Mouse (Mus musculus): ENCODE data around the gene Gm10570. TPM values are rescaled to one million over a fixed set of nuclear protein-coding genes. Genes with fewer than 3 reads are reported as not detected.

Gene Gm10570
- polyA plus RNA-seq, 1 experiment from 2014 or later = 0.92 TPM

DNA sequence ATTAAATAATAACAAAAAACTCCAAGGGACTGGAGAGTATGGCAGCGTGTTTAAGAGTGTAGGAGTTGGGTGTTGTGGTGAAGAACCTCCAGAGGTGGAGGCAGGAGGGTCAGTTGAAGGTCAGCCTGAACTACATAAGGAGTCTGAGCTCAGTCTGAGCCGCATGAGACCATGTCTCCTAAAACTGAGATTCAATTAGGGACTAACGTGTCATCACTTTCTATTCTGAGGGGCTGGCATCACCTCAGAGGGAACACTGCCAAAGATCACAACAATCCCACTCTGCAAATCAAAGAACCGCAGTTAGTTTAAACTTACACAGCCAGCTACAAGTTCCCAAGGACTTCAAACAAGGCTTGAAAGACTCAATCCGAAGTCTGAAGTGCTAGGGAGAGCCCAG is 15.1 kb upstream of the Gm10570 start:
- no peak overlapping the region for H3K4me2 ChIP-seq (ENCODE audit: low read length)
- H3K4me1 ChIP-seq (replicated peaks; ENCODE audit: control insufficient read depth, insufficient read depth, low read length) = no peaks in the 10 kb centered on the region
- 64% methylated on average over 5 of the region's 5 CpGs for WGBS
- no peak overlapping the region for H3K27ac ChIP-seq (ENCODE audit: low read length)
- no peaks in the 10 kb centered on the region for H3K27me3 ChIP-seq (replicated peaks; ENCODE audit: control insufficient read depth, insufficient read depth, low read length)
- H3K36me3 ChIP-seq (ENCODE audit: control insufficient read depth, insufficient read depth) = peaks cover 21% of the 10 kb centered on the region
- no peak overlapping the region for H3K4me3 ChIP-seq (replicated peaks; ENCODE audit: low read length)
- H3K9ac ChIP-seq (replicated peaks; ENCODE audit: low read depth, low read length) = no peak overlapping the region
- ATAC-seq = no peak
- H3K9me3 ChIP-seq (ENCODE audit: control insufficient read depth, low read length) = no peaks in the 10 kb centered on the region

DNA sequence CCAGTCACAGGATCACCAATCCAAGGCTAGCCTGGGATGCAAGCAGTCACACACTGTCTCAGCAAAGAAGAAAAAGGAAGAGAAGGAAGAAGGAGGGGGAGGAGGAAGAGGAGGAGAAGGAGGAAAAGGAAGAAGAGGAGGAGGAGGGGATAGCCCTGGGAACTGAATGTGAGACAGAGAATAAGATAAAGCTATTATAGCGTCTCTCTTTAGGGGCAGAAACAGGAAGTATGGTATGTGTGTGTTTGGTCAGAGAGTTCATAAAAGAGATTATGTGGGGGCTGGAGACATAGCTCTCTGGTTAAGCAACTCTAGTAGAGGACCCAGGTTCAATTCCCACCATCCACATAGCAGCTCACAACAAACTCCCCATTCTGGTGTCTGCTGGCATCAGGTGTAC is 14.7 kb upstream of the Gm10570 start:
- Histone ChIP-seq H3K36me3 (ENCODE audit: control insufficient read depth, insufficient read depth) (peaks cover 21% of the 10 kb centered on the region), H3K4me2 (ENCODE audit: low read length) (no peak overlapping the region), H3K4me1 (replicated peaks; ENCODE audit: control insufficient read depth, insufficient read depth, low read length) (no peaks in the 10 kb centered on the region), H3K27me3 (replicated peaks; ENCODE audit: control insufficient read depth, insufficient read depth, low read length) (no peaks in the 10 kb centered on the region), H3K9me3 (ENCODE audit: control insufficient read depth, low read length) (no peaks in the 10 kb centered on the region), H3K27ac (ENCODE audit: low read length) (no peak overlapping the region), H3K4me3 (replicated peaks; ENCODE audit: low read length) (no peak overlapping the region), H3K9ac (replicated peaks; ENCODE audit: low read depth, low read length) (no peak overlapping the region)
- no peak for ATAC-seq
- 86% methylated on average over 1 of the region's 1 CpGs for WGBS

DNA sequence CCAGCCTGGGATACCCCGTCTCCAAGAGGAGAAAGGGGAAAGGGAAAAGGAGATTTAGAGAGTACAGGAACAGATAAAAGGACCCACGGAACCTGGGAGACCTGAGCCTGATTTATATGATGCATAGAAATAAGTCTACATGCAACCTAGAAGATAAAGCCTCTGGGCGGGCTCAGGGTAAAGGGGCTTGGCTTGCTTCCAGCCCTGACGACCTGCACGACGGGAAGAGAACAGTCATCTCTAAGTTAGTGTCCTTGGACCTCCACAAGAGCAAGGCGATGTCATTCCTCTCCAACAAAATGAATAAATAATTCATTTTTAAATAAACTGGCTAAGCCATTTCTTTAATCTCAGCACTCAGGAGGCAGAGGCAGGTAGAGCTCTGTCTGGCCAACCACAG is 14.1 kb upstream of the Gm10570 start:
- no peaks in the 10 kb centered on the region for H3K4me1 ChIP-seq (replicated peaks; ENCODE audit: control insufficient read depth, insufficient read depth, low read length)
- no peaks in the 10 kb centered on the region for H3K9me3 ChIP-seq (ENCODE audit: control insufficient read depth, low read length)
- H3K36me3 ChIP-seq (ENCODE audit: control insufficient read depth, insufficient read depth) = peaks cover 21% of the 10 kb centered on the region
- H3K4me2 ChIP-seq (ENCODE audit: low read length) = no peak overlapping the region
- WGBS = 70% methylated on average over 7 of the region's 7 CpGs
- H3K9ac ChIP-seq (replicated peaks; ENCODE audit: low read depth, low read length) = no peak overlapping the region
- H3K27me3 ChIP-seq (replicated peaks; ENCODE audit: control insufficient read depth, insufficient read depth, low read length) = no peaks in the 10 kb centered on the region
- H3K27ac ChIP-seq (ENCODE audit: low read length) = no peak overlapping the region
- no peak overlapping the region for H3K4me3 ChIP-seq (replicated peaks; ENCODE audit: low read length)
- ATAC-seq = no peak

DNA sequence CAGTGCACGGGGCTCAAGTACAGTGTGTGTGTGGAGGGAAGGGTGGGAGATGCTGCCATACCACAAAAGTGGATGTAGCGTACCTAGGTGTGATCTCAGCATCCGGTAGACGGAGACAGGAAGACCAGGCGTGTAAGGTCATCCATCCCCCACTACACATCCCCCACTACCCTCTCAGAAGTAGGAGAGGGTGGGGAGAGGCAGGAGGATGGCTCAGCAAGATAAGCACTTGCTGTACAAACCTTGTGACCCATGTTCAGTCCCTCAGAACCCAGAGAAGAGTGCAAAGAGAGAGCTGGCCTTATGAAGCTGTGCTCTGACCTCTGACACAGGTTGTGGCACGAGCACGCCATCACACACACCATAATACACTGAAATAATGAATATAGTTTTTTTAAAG is 13.2 kb upstream of the Gm10570 start:
- Histone ChIP-seq H3K36me3 (ENCODE audit: control insufficient read depth, insufficient read depth) (peaks cover 21% of the 10 kb centered on the region), H3K4me2 (ENCODE audit: low read length) (no peak overlapping the region)

DNA sequence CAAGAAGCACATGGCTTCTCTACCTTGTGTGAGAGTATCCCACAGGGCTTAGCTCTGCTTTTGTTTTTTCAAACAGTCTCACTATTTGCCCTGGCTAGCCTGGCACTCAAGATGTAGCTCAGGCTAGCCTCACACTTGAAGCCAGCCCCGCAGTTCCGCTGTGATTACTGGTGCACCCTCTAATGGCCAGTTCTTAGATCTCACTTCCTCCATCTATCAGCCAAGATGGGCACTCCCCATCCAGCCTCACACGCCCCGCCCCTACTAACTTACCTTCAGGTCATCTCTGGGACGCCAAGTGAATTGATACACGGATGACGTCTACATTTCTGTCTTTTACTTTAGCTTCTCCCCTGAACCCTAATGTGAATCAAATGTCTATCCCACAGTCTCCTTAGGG is 11.1 kb upstream of the Gm10570 start:
- Histone ChIP-seq H3K27me3 (replicated peaks; ENCODE audit: control insufficient read depth, insufficient read depth, low read length) (no peaks in the 10 kb centered on the region), H3K4me3 (replicated peaks; ENCODE audit: low read length) (no peak overlapping the region), H3K9ac (replicated peaks; ENCODE audit: low read depth, low read length) (no peak overlapping the region), H3K36me3 (ENCODE audit: control insufficient read depth, insufficient read depth) (peaks cover 10% of the 10 kb centered on the region), H3K4me2 (ENCODE audit: low read length) (no peak overlapping the region), H3K9me3 (ENCODE audit: control insufficient read depth, low read length) (no peaks in the 10 kb centered on the region), H3K27ac (ENCODE audit: low read length) (no peak overlapping the region), H3K4me1 (replicated peaks; ENCODE audit: control insufficient read depth, insufficient read depth, low read length) (no peaks in the 10 kb centered on the region)
- WGBS = 85% methylated on average over 7 of the region's 7 CpGs
- ATAC-seq = no peak

More for the DNA sequence above, 13.2 kb upstream of the Gm10570 start:
- no peak overlapping the region for H3K4me3 ChIP-seq (replicated peaks; ENCODE audit: low read length)
- H3K9ac ChIP-seq (replicated peaks; ENCODE audit: low read depth, low read length) = no peak overlapping the region
- H3K27ac ChIP-seq (ENCODE audit: low read length) = no peak overlapping the region
- no peaks in the 10 kb centered on the region for H3K27me3 ChIP-seq (replicated peaks; ENCODE audit: control insufficient read depth, insufficient read depth, low read length)
- no peaks in the 10 kb centered on the region for H3K4me1 ChIP-seq (replicated peaks; ENCODE audit: control insufficient read depth, insufficient read depth, low read length)
- WGBS = 96% methylated on average over 7 of the region's 7 CpGs
- H3K9me3 ChIP-seq (ENCODE audit: control insufficient read depth, low read length) = no peaks in the 10 kb centered on the region
- ATAC-seq = no peak

DNA sequence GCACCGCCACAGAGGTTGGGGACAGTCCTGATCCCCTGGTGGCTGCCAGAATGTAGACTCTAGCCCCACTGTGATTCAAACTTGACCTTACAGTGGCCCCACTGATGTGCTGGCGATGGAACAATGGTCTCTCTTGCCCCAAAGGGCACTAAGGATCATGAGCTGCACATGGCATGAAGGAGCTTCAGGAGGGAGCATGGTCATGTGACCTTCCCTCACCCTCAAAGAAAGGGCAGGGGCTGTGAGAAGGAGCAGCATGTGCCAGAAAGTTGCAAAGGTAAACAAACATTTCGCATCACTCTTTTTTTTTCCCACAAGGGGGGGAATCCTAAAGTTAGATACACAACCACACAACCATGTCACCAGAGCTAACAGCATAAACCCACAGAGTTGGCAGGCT is 9.6 kb upstream of the Gm10570 start:
- no peak overlapping the region for H3K4me3 ChIP-seq (replicated peaks; ENCODE audit: low read length)
- no peak overlapping the region for H3K27ac ChIP-seq (ENCODE audit: low read length)
- no peaks in the 10 kb centered on the region for H3K27me3 ChIP-seq (replicated peaks; ENCODE audit: control insufficient read depth, insufficient read depth, low read length)
- no peaks in the 10 kb centered on the region for H3K9me3 ChIP-seq (ENCODE audit: control insufficient read depth, low read length)
- no peak overlapping the region for H3K9ac ChIP-seq (replicated peaks; ENCODE audit: low read depth, low read length)
- 76% methylated on average over 3 of the region's 3 CpGs for WGBS
- ATAC-seq = no peak
- H3K4me2 ChIP-seq (ENCODE audit: low read length) = no peak overlapping the region
- H3K36me3 ChIP-seq (ENCODE audit: control insufficient read depth, insufficient read depth) = peaks cover 7% of the 10 kb centered on the region; the same call in 1 of the 2 replicates
- H3K4me1 ChIP-seq (replicated peaks; ENCODE audit: control insufficient read depth, insufficient read depth, low read length) = no peaks in the 10 kb centered on the region

DNA sequence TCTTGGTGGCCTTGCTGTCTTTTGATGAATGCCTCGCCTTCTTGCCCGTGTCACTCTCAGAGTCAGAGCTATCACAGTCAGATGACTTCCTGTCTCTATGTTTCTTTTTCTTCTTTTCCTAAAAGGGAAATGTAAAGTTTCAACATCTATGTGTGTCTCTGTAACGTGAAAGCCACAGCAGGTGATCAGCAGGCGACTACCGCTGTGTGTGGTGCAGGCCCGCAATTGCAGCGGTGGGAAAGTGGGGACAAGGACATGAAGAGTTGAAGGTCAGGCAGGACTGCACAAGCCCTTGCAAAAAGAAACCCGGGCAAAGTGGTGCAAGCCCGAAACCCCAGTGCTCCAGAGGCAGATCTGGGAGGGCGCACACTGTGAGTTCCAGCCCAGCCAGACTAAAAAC is 8.2 kb upstream of the Gm10570 start:
- H3K27ac ChIP-seq (ENCODE audit: low read length) = no peak overlapping the region
- H3K27me3 ChIP-seq (replicated peaks; ENCODE audit: control insufficient read depth, insufficient read depth, low read length) = no peaks in the 10 kb centered on the region
- no peaks in the 10 kb centered on the region for H3K4me1 ChIP-seq (replicated peaks; ENCODE audit: control insufficient read depth, insufficient read depth, low read length)
- H3K9me3 ChIP-seq (ENCODE audit: control insufficient read depth, low read length) = no peaks in the 10 kb centered on the region
- H3K9ac ChIP-seq (replicated peaks; ENCODE audit: low read depth, low read length) = no peak overlapping the region
- H3K4me2 ChIP-seq (ENCODE audit: low read length) = no peak overlapping the region
- WGBS = 76% methylated on average over 10 of the region's 10 CpGs
- H3K36me3 ChIP-seq (ENCODE audit: control insufficient read depth, insufficient read depth) = 0 out of 2 replicates have a peak, but pooled peaks cover 4% of the 10 kb centered on the region
- ATAC-seq = no peak
- H3K4me3 ChIP-seq (replicated peaks; ENCODE audit: low read length) = no peak overlapping the region

DNA sequence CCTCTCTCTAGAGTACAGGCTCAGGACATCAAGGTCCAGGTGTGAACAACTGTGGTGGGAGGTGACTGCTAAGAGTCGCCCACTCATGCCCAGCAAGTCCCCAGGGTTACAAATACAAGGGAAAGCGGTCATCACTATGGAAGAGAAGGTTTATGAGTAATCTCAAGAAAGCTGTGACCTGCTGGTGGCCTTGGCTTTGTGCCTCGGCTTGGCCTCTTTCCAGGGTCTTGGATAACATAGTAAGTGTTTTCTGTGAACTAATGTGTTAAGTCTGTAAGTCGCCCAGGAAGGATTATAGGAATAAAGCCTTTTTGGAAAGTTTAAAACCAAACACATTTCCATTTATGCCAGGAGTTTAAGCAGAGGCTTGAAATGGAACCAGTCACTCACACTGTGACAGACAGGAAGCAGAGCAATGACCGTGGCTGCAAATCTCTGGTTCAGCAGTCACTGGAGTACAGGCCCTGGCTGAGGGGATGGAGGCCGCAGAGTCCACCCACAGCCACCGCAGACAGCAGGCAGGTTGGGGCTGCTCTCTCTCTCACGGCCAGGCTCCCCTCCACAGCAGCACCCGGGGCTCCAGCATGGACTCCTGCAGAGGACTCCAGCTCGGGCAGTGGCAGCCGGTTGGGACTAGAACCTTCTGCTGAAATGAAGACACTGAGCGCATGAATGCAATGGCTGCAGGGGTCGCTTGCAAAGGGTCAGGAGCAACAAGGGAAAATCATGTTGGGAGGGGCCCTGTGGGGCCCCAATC is 7.5 kb upstream of the Gm10570 start:
- H3K4me3 ChIP-seq (replicated peaks; ENCODE audit: low read length) = no peak overlapping the region
- no peak for ATAC-seq
- H3K9ac ChIP-seq (replicated peaks; ENCODE audit: low read depth, low read length) = no peak overlapping the region
- 78% methylated on average over 13 of the region's 13 CpGs for WGBS
- no peaks in the 10 kb centered on the region for H3K27me3 ChIP-seq (replicated peaks; ENCODE audit: control insufficient read depth, insufficient read depth, low read length)
- 0 out of 2 replicates have a peak, but pooled peaks cover 4% of the 10 kb centered on the region for H3K36me3 ChIP-seq (ENCODE audit: control insufficient read depth, insufficient read depth)
- no peak overlapping the region for H3K27ac ChIP-seq (ENCODE audit: low read length)
- H3K9me3 ChIP-seq (ENCODE audit: control insufficient read depth, low read length) = no peaks in the 10 kb centered on the region
- H3K4me1 ChIP-seq (replicated peaks; ENCODE audit: control insufficient read depth, insufficient read depth, low read length) = no peaks in the 10 kb centered on the region
- H3K4me2 ChIP-seq (ENCODE audit: low read length) = no peak overlapping the region

DNA sequence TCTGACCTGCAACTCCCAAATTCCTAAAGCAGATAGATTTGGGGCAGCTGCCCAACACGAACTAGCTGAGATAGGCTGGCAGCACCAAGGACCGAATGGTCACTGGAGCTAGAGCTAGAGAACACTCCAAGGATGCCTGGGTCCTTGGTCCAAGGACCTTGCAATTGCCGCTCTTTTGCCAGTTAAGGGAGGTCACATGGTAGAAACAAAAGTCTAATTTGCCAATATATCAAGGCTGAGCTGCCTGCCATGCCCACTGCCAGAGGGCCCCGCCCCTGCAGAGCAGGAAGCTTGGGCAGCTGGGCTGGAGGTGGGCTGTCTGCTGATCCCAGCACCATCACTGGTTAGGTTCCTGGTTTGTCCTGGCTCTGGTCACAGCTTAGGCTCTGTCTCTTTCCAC is 5.1 kb upstream of the Gm10570 start:
- H3K27ac ChIP-seq (ENCODE audit: low read length) = no peak overlapping the region
- no peak overlapping the region for H3K9ac ChIP-seq (replicated peaks; ENCODE audit: low read depth, low read length)
- 0 out of 2 replicates have a peak, but pooled peaks cover 4% of the 10 kb centered on the region for H3K36me3 ChIP-seq (ENCODE audit: control insufficient read depth, insufficient read depth)
- H3K4me1 ChIP-seq (replicated peaks; ENCODE audit: control insufficient read depth, insufficient read depth, low read length) = peaks cover 5% of the 10 kb centered on the region
- H3K27me3 ChIP-seq (replicated peaks; ENCODE audit: control insufficient read depth, insufficient read depth, low read length) = 0 out of 2 replicates have a peak, but pooled peaks cover 3% of the 10 kb centered on the region
- ATAC-seq = no peak
- H3K4me2 ChIP-seq (ENCODE audit: low read length) = no peak overlapping the region
- no peak overlapping the region for H3K4me3 ChIP-seq (replicated peaks; ENCODE audit: low read length)
- H3K9me3 ChIP-seq (ENCODE audit: control insufficient read depth, low read length) = no peaks in the 10 kb centered on the region
- 91% methylated on average over 4 of the region's 4 CpGs for WGBS

All from forebrain, embryonic 16.5 days (tissue).